Mouse (Mus musculus): Measurements from ENCODE around the gene Rab11fip2.

DNA sequence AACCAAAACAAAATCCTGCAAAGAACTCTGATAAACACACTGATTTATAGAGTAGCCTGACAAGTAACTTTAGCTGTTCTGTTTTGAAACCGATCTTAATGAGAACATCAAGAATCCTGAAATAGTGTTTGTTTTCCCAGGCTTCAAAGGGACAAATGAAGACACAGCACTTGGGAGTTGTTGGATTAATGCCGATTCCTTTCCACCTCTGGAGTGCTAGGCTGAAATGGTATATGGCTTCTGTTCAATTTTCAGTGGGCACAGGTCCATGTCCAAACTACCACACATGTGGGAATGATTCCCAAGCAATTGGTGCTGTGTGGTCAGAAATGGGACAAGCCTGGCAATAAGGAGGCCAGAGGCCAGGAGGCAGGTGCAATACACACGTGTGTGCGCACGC lies 3.7 kb downstream of the Rab11fip2 start:
- TF ChIP-seq POLR2A (IDR thresholded peaks at IDR 0.05; ENCODE audit: insufficient read length, low read depth) (no peak), TCF12 (IDR thresholded peaks at IDR 0.05; ENCODE audit: insufficient read depth, poor library complexity, severe bottlenecking) (no peak), MYOG (IDR thresholded peaks at IDR 0.05; ENCODE audit: control insufficient read depth in 1 of 3, insufficient read depth in 1 of 3, insufficient read length in 2 of 3, low read depth in 2 of 3) (no peak), USF1 (IDR thresholded peaks at IDR 0.05; ENCODE audit: low read depth) (no peak), POLR2AphosphoS2 (IDR thresholded peaks at IDR 0.05; ENCODE audit: insufficient read length, low read depth) (no peak), MYOD1 (IDR thresholded peaks at IDR 0.05; ENCODE audit: control insufficient read depth in 1 of 3, insufficient read length in 2 of 3, low read depth in 2 of 3) (no peak), MAX (IDR thresholded peaks at IDR 0.05; ENCODE audit: low read depth) (no peak), CEBPB (IDR thresholded peaks at IDR 0.05; ENCODE audit: insufficient read depth, poor library complexity, severe bottlenecking) (no peak), E2F4 (IDR thresholded peaks at IDR 0.05; ENCODE audit: insufficient read depth) (no peak), REST (IDR thresholded peaks at IDR 0.05; ENCODE audit: insufficient read depth, insufficient read length) (no peak), SRF (IDR thresholded peaks at IDR 0.05; ENCODE audit: control insufficient read depth, insufficient read length, low read depth) (no peak)

Data from myocyte (in vitro differentiated cells).